Mouse (Mus musculus): ENCODE measurements at regions not wholly inside any gene's neighbourhood (a gene's known extent, or its start where the extent isn't known, plus 50 kb on each side); places are given as distances from the start of the nearest gene placed in this dataset.
A peak's percentile ranks its signal among the peaks of the same experiment; 100 is the strongest.

DNA sequence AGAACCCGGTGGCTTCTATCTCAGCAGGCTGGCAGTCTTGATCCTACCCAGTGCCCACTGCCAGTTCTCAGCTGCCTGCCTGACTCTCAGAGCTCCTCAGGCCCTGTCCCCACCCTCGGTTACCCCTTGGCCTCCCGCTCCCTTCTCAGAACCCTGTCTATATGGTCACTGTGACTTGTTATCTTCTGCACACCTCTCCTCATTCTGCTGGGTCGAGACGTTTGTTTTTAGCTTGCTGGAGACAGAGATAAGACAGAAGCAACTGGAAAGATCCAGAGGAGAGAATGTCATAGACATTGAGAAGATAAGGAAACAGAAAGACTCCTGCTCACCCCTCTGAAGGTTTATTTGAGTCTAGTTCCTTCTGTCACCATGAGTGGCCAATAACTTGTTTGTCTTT, 53.8 kb upstream of the Phc1 start:
- DNase-seq (ENCODE audit: low read depth): no peak

- no peak for DNase-seq (ENCODE audit: low read depth)
These were observed 53.0 kb upstream of the Phc1 start for GRCm38 (mm10) chr6:122393231-122393881.

DNA sequence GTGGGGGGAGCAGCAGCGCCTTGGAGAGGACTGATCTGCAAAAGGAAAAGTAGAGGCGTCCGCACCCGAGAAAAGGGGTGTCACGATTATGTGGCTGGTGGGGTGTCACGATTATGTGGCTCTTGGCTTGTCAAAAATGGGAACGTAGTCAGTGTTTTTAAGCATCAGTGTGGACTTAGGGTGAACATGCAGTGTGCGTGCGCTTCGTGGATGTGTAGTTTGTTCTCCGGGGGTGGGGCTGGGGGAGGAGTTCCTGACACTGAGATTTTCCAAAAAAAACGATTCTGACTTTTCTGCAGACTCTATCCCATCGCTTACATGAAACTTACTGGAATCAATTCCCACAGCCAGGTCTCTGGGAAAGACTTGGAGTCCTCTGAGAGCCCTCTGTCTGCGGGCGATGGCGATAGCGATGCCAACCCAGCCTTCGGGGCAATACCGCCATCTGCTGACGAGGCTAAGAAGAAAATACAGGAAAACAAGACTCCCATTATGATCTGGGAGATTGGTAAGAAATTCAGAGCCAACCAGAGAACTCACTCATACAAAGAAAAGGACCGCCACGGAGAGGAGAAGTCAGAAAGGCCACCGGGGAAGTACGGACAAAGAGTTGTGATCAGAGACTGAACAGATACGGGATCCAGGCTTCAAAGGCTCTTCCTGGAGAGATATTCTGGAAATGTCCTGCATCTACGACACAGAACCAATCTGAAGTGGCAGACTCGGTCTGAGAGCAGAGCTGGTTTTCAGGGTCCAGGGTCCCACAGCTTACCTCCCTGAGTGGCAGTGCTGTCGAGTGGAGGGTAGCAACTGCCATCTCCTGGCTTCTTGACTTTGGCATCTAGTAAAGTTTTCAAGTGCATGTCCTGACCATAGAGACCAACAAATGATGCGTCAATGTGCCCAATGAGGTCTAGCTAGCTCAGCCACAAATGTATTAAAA, 51.6 kb upstream of the Phc1 start:
- DNase-seq (ENCODE audit: low read depth): peak; percentile 61

- no peak for DNase-seq (ENCODE audit: low read depth)
These were observed 50.8 kb upstream of the Phc1 start for GRCm38 (mm10) chr6:122391126-122391525.

DNA sequence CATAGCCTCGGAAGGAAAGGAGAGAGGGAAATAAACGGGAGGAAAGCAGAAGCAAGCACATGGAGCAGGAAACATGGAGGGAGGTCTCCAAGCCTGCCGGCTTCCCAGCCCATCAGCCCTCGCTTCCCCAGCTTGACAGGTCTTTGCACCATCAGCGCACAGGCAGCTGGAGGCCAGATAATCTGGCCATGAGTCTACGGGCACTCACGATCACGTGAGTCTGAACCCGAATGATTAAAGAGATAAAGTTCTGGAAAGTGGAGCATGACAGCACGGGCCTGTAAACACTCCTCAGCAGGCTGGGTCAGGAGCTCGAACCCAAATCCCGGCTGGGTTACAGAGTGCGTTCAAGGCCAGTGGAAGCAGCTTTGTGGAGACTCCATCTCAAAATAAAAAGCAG, 50.4 kb upstream of the Phc1 start:
- no peak for DNase-seq (ENCODE audit: low read depth)
